Mouse (Mus musculus): ENCODE measurements around the gene Fut1. TPM values are rescaled to one million over a fixed set of nuclear protein-coding genes. Genes with fewer than 3 reads are reported as not detected.

Gene Fut1
- polyA plus RNA-seq, 1 experiment from 2014 or later = 0.38 TPM

- H3K9me3 ChIP-seq (replicated peaks; ENCODE audit: control insufficient read depth, low read length) = no peaks in the 10 kb centered on the region
- peaks cover 16% of the 10 kb centered on the region for H3K27me3 ChIP-seq (ENCODE audit: control insufficient read depth, insufficient read depth, low read length)
These were observed 10.2 kb downstream of the Fut1 start, which contains the start of gene Rasip1 for GRCm38 (mm10) chr7:45627261-45627660. Gene Rasip1, plus strand, starts transcription at chr7:45627488.

DNA sequence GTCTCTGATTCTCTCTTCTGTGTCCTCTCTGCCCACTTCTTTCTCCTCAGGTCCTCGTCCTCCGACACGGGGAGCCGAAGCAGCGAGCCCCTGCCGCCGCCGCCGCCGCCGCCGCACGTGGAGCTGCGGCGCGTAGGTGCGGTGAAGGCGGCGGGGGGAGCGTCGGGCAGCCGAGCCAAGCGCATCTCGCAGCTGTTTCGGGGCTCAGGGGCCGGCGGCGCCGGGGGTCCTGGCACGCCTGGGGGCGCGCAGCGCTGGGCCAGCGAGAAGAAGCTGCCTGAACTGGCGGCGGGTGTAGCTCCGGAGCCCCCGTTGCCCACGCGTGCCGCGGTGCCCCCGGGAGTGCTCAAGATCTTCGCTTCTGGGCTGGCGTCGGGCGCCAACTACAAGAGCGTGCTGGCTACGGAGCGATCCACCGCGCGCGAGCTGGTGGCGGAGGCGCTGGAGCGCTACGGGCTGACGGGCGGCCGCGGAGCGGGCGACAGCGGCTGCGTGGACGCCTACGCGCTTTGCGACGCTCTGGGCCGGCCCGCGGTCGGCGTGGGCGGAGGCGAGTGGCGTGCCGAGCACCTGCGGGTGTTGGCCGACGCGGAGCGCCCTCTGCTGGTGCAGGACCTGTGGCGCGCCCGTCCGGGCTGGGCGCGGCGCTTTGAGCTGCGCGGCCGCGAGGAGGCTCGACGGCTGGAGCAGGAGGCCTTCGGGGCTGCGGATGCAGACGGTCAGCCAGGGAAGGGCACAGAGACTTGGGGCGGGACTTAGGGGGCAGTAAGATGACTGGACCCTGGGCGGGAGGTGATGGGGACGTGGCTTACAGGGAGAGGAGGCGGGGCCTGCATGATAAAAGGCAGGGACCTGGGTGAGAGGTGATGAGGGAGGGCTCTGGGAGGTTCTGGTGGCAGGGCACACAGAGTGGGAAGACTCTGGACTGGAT is 11.5 kb downstream of the Fut1 start:
- 2% methylated on average over 87 of the region's 105 CpGs for WGBS
- H3K4me1 ChIP-seq (ENCODE audit: control insufficient read depth, insufficient read depth, low read length) = no peaks in the 10 kb centered on the region; the same call in 1 of the 2 replicates
- no peaks in the 10 kb centered on the region for H3K9me3 ChIP-seq (replicated peaks; ENCODE audit: control insufficient read depth, low read length)
- H3K4me2 ChIP-seq (ENCODE audit: low read depth, low read length) = peak overlapping the region; percentile 97
- H3K27me3 ChIP-seq (ENCODE audit: control insufficient read depth, insufficient read depth, low read length) = peaks cover 19% of the 10 kb centered on the region
- ATAC-seq (replicated peaks; ENCODE audit: insufficient number of reproducible peaks, low FRiP score, low TSS enrichment, low read depth) = peak; percentile 62; the same call in 1 of the 2 replicates
- DNase-seq (ENCODE audit: low spot score) = peak; percentile 93
- peak overlapping the region; percentile 54 for H3K4me3 ChIP-seq (ENCODE audit: low read depth, low read length)
- H3K9ac ChIP-seq (replicated peaks; ENCODE audit: low read length) = peak overlapping the region; percentile 78
- H3K36me3 ChIP-seq (replicated peaks; ENCODE audit: control insufficient read depth, insufficient read depth, low read depth, low read length) = no peaks in the 10 kb centered on the region
- 0 out of 2 replicates have a peak overlapping the region, but pooled peaks have one; percentile 41 for H3K27ac ChIP-seq (replicated peaks; ENCODE audit: low read depth, low read length)

More at GRCm38 (mm10) chr7:45627261-45627660, 10.2 kb downstream of the Fut1 start, which contains the start of gene Rasip1:
- Histone ChIP-seq H3K9ac (replicated peaks; ENCODE audit: low read length) (peak within 1 kb of the TSS; percentile 78), H3K4me1 (ENCODE audit: control insufficient read depth, insufficient read depth, low read length) (no peaks in the 10 kb centered on the region), H3K36me3 (replicated peaks; ENCODE audit: control insufficient read depth, insufficient read depth, low read depth, low read length) (no peaks in the 10 kb centered on the region), H3K4me2 (ENCODE audit: low read depth, low read length) (peak within 1 kb of the TSS; percentile 97), H3K4me3 (ENCODE audit: low read depth, low read length) (peak within 1 kb of the TSS; percentile 54), H3K27ac (replicated peaks; ENCODE audit: low read depth, low read length) (0 out of 2 replicates have a peak within 1 kb of the TSS, but pooled peaks have one; percentile 41)
- ATAC-seq (replicated peaks; ENCODE audit: insufficient number of reproducible peaks, low FRiP score, low TSS enrichment, low read depth) (no peak), DNase-seq (ENCODE audit: low spot score) (no peak)
- WGBS = 83% methylated on average over 9 of the region's 9 CpGs

- ATAC-seq (replicated peaks; ENCODE audit: insufficient number of reproducible peaks, low FRiP score, low TSS enrichment, low read depth) (no peak), DNase-seq (ENCODE audit: low spot score) (no peak)
- H3K9ac ChIP-seq (replicated peaks; ENCODE audit: low read length) = no peak overlapping the region
- peaks cover 19% of the 10 kb centered on the region for H3K27me3 ChIP-seq (ENCODE audit: control insufficient read depth, insufficient read depth, low read length)
- H3K4me1 ChIP-seq (ENCODE audit: control insufficient read depth, insufficient read depth, low read length) = no peaks in the 10 kb centered on the region; the same call in 1 of the 2 replicates
- H3K9me3 ChIP-seq (replicated peaks; ENCODE audit: control insufficient read depth, low read length) = no peaks in the 10 kb centered on the region
- H3K4me2 ChIP-seq (ENCODE audit: low read depth, low read length) = no peak overlapping the region
- no peak overlapping the region for H3K27ac ChIP-seq (replicated peaks; ENCODE audit: low read depth, low read length)
- no peaks in the 10 kb centered on the region for H3K36me3 ChIP-seq (replicated peaks; ENCODE audit: control insufficient read depth, insufficient read depth, low read depth, low read length)
- H3K4me3 ChIP-seq (ENCODE audit: low read depth, low read length) = no peak overlapping the region
- 74% methylated on average over 23 of the region's 23 CpGs for WGBS
These were observed 13.2 kb downstream of the Fut1 start for GRCm38 (mm10) chr7:45630064-45630907.

- Histone ChIP-seq H3K9ac (replicated peaks; ENCODE audit: low read length) (peak overlapping the region; percentile 54), H3K4me2 (ENCODE audit: low read depth, low read length) (peak overlapping the region; percentile 46), H3K9me3 (replicated peaks; ENCODE audit: control insufficient read depth, low read length) (no peaks in the 10 kb centered on the region), H3K4me3 (ENCODE audit: low read depth, low read length) (peak overlapping the region; percentile 12; the same call in 1 of the 2 replicates), H3K36me3 (replicated peaks; ENCODE audit: control insufficient read depth, insufficient read depth, low read depth, low read length) (no peaks in the 10 kb centered on the region), H3K27ac (replicated peaks; ENCODE audit: low read depth, low read length) (no peak overlapping the region), H3K27me3 (ENCODE audit: control insufficient read depth, insufficient read depth, low read length) (peaks cover 17% of the 10 kb centered on the region), H3K4me1 (ENCODE audit: control insufficient read depth, insufficient read depth, low read length) (no peaks in the 10 kb centered on the region; the same call in 1 of the 2 replicates)
- ATAC-seq (replicated peaks; ENCODE audit: insufficient number of reproducible peaks, low FRiP score, low TSS enrichment, low read depth) = no peak
- WGBS = 13% methylated on average over 35 of the region's 35 CpGs
- DNase-seq (ENCODE audit: low spot score) = peak; percentile 58
These were observed 15.4 kb downstream of the Fut1 start for GRCm38 (mm10) chr7:45632499-45632898.

DNA sequence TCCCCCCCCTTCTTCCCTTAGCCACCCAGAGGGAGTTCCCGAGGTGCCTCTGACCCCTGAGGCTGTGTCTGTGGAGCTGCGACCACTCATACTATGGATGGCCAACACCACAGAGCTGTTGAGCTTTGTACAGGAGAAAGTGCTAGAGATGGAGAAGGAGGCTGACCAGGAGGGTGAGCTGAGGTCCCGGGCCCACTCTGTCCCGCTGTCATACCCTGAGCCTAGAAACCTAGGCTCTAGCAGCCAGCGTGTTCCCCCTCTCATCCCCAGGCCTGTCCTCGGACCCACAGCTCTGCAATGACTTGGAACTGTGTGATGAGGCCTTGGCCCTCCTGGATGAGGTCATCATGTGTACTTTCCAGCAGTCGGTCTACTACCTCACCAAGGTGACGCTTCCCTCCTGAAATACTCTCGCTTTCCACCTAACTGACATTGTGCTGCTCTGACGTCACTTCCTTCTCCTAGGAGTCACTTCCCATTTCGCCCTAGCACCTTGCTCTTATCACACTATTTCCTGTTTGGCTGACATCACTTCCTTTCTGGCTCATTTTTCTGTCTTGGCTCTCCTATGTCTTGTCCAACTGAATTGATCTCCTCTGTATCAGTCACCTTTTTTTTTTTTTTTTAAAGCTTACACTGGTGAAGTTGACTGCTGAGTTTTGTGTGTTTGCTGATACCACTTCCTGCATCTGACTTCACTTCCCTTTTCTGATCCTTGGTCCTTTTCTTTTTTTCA is 18.0 kb downstream of the Fut1 start:
- H3K36me3 ChIP-seq (replicated peaks; ENCODE audit: control insufficient read depth, insufficient read depth, low read depth, low read length) = no peaks in the 10 kb centered on the region
- no peaks in the 10 kb centered on the region for H3K9me3 ChIP-seq (replicated peaks; ENCODE audit: control insufficient read depth, low read length)
- H3K27me3 ChIP-seq (ENCODE audit: control insufficient read depth, insufficient read depth, low read length) = peaks cover 5% of the 10 kb centered on the region; the same call in 1 of the 2 replicates
- no peak overlapping the region for H3K9ac ChIP-seq (replicated peaks; ENCODE audit: low read length)
- H3K27ac ChIP-seq (replicated peaks; ENCODE audit: low read depth, low read length) = no peak overlapping the region
- WGBS = 90% methylated on average over 11 of the region's 11 CpGs
- ATAC-seq (replicated peaks; ENCODE audit: insufficient number of reproducible peaks, low FRiP score, low TSS enrichment, low read depth) = no peak
- no peak for DNase-seq (ENCODE audit: low spot score)
- H3K4me2 ChIP-seq (ENCODE audit: low read depth, low read length) = no peak overlapping the region
- no peak overlapping the region for H3K4me3 ChIP-seq (ENCODE audit: low read depth, low read length)
- H3K4me1 ChIP-seq (ENCODE audit: control insufficient read depth, insufficient read depth, low read length) = no peaks in the 10 kb centered on the region; the same call in 1 of the 2 replicates

DNA sequence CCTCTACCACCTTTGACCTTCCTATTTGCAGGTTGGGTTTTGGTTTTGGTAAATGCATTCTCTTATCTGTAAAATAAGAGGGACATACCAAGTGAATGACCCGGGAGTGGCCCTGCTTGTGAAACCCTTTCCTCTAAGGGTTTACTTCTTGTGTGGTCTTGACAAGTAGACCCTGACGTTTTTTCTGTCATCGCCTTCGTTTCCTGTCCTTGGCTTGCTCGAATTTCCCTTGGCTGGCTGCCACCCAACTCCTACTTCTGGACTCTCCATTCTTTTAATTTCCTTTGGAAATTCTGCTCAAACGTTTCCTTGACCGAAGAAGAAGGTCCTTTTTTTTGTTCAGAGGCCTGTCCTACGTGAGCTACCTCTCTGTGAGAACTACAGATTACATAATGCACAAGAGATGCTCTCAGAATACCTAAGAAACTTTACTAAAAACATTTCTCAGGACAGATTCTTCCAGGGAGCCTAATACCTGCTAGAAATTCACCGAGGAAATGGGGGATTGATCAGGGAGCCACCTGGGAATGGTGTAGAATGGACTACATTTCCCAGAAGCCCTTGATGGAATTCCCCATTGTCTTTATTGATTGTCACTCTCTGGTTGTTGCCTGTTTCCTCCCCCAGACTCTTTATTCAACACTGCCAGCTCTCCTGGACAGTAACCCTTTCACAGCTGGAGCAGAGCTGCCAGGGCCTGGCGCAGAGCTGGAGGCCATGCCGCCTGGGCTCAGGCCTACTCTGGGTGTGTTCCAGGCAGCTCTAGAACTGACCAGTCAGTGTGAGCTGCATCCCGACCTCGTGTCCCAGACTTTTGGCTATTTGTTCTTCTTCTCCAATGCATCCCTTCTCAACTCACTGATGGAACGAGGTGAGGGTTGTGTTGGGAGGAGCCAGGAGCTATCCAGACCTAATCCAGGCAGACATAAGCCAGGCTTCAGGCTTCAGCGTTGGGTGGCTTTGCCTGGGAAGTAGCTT is 18.9 kb downstream of the Fut1 start:
- Histone ChIP-seq H3K27me3 (ENCODE audit: control insufficient read depth, insufficient read depth, low read length) (peaks cover 5% of the 10 kb centered on the region; the same call in 1 of the 2 replicates), H3K9ac (replicated peaks; ENCODE audit: low read length) (no peak overlapping the region), H3K4me3 (ENCODE audit: low read depth, low read length) (no peak overlapping the region), H3K36me3 (replicated peaks; ENCODE audit: control insufficient read depth, insufficient read depth, low read depth, low read length) (no peaks in the 10 kb centered on the region), H3K9me3 (replicated peaks; ENCODE audit: control insufficient read depth, low read length) (no peaks in the 10 kb centered on the region), H3K4me2 (ENCODE audit: low read depth, low read length) (no peak overlapping the region), H3K4me1 (ENCODE audit: control insufficient read depth, insufficient read depth, low read length) (no peaks in the 10 kb centered on the region; the same call in 1 of the 2 replicates), H3K27ac (replicated peaks; ENCODE audit: low read depth, low read length) (no peak overlapping the region)
- ATAC-seq (replicated peaks; ENCODE audit: insufficient number of reproducible peaks, low FRiP score, low TSS enrichment, low read depth) (no peak), DNase-seq (ENCODE audit: low spot score) (no peak)
- 83% methylated on average over 15 of the region's 15 CpGs for WGBS
